Mouse (Mus musculus): ENCODE measurements around the gene Wasf3.

DNA sequence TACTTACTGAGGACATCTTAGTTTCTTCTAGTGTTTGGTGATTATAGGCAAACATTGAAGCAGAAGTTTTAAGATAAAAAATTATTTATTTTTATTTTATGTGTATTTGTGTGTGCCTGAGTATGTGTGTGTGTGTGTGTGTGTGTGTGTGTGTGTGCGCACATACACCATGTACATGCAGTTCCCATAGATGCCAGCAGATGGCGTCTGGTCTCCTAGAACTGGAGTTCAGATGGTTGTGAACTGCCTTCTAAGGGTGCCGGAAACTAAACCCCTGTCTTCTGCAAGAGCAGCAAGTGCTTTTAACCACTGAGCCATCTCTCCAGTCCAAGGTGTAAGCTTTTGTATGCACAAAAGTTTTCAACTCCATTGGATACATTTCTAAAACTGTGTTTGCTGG, 2.5 kb upstream of the Wasf3 start:
- TF ChIP-seq CTCF (IDR thresholded peaks at IDR 0.05) (peak; percentile 32), POLR2A (IDR thresholded peaks at IDR 0.05; ENCODE audit: insufficient read depth, low read depth, low read length) (no peak), EP300 (IDR thresholded peaks at IDR 0.05; ENCODE audit: insufficient read depth, low read depth, low read length) (no peak)

All from heart, adult 2 months (tissue).